Mouse (Mus musculus) left cerebral cortex, postnatal 36 days (tissue): ENCODE results near the gene Rcc1l. TPM values are rescaled to one million over a fixed set of nuclear protein-coding genes. Genes with fewer than 3 reads are reported as not detected.

ENCODE experiments used
- DNase-seq, 2 experiments: peaks; one replicate each; pipeline ENCODE4 v3.0.0; 2021 to 2022; ENCODE audit warnings: low spot score in 2 of 2, mixed read lengths in 1 of 2
- intact Hi-C: fragments of 180-260 bp; cut with DNase I; formaldehyde crosslinking; loops from one replicate; pipeline ENCODE4 v1.15.1; 2025
- total RNA-seq, 2 experiments: library from RNA; stranded (reverse); gene quantifications; 2 replicates each; pipeline ENCODE4 v1.2.3; 2021

The Rcc1l gene
- total RNA-seq, 2 experiments from 2014 or later, result 15.2 to 16.5 TPM

GRCm38 (mm10) chr5:134175696-134176095, 878 bp downstream of the Rcc1l start:
- no peak for DNase-seq
- intact Hi-C loops, result no loop called here

GRCm38 (mm10) chr5:134173206-134173605, 3.4 kb downstream of the Rcc1l start:
- no peak for DNase-seq
- intact Hi-C loops, result no loop called here

- intact Hi-C loops, result no loop called here
- DNase-seq, result no peak
These were observed 6.4 kb downstream of the Rcc1l start for GRCm38 (mm10) chr5:134170167-134170566.

GRCm38 (mm10) chr5:134169231-134169630, 7.3 kb downstream of the Rcc1l start:
- intact Hi-C loops, result no loop called here
- DNase-seq, result no peak

GRCm38 (mm10) chr5:134168033-134168432, 8.5 kb downstream of the Rcc1l start:
- DNase-seq, result no peak
- intact Hi-C loops, result no loop called here

- intact Hi-C loops, result no loop called here
- no peak for DNase-seq
These were observed 9.9 kb downstream of the Rcc1l start for GRCm38 (mm10) chr5:134166642-134167041.

- DNase-seq, result no peak
- intact Hi-C loops, result no loop called here
These were observed 11.9 kb downstream of the Rcc1l start for GRCm38 (mm10) chr5:134164688-134165087.

GRCm38 (mm10) chr5:134155916-134156466, 20.6 kb downstream of the Rcc1l start:
- intact Hi-C loops, result no loop called here
- DNase-seq, result no peak

GRCm38 (mm10) chr5:134151895-134152294, 24.7 kb downstream of the Rcc1l start:
- intact Hi-C loops, result no loop called here

GRCm38 (mm10) chr5:134148153-134148552, 28.4 kb downstream of the Rcc1l start:
- no peak for DNase-seq
- intact Hi-C loops, result no loop called here

More at GRCm38 (mm10) chr5:134151895-134152294, 24.7 kb downstream of the Rcc1l start:
- DNase-seq, result no peak

GRCm38 (mm10) chr5:134147194-134147753, 29.3 kb downstream of the Rcc1l start:
- intact Hi-C loops, result no loop called here
- no peak for DNase-seq

GRCm38 (mm10) chr5:134144986-134145385, 31.6 kb downstream of the Rcc1l start:
- DNase-seq, result no peak
- intact Hi-C loops, result no loop called here

- intact Hi-C loops, result no loop called here
- DNase-seq, result no peak
These were observed 34.2 kb downstream of the Rcc1l start for GRCm38 (mm10) chr5:134142381-134142780.

GRCm38 (mm10) chr5:134141236-134141635, 35.3 kb downstream of the Rcc1l start:
- no peak for DNase-seq
- intact Hi-C loops, result no loop called here

- DNase-seq, result no peak
- intact Hi-C loops, result no loop called here
These were observed 37.1 kb downstream of the Rcc1l start for GRCm38 (mm10) chr5:134139429-134139828.

GRCm38 (mm10) chr5:134137933-134138332, 38.6 kb downstream of the Rcc1l start:
- DNase-seq, result no peak
- intact Hi-C loops, result no loop called here

- DNase-seq, result no peak
- intact Hi-C loops, result no loop called here
These were observed 40.6 kb downstream of the Rcc1l start for GRCm38 (mm10) chr5:134136022-134136421.

GRCm38 (mm10) chr5:134131586-134131985, 45.0 kb downstream of the Rcc1l start:
- DNase-seq, result no peak
- intact Hi-C loops, result no loop called here

- intact Hi-C loops, result no loop called here
- DNase-seq, result no peak
These were observed 50.3 kb downstream of the Rcc1l start for GRCm38 (mm10) chr5:134126232-134126631.

- intact Hi-C loops, result no loop called here
- DNase-seq, result no peak
These were observed 52.7 kb downstream of the Rcc1l start for GRCm38 (mm10) chr5:134123846-134124245.

GRCm38 (mm10) chr5:134121893-134122259, 54.7 kb downstream of the Rcc1l start:
- intact Hi-C loops, result no loop called here
- no peak for DNase-seq
